Mouse (Mus musculus): ENCODE data around the gene Abca5. TPM values are rescaled to one million over a fixed set of nuclear protein-coding genes. Genes with fewer than 3 reads are reported as not detected.
"Not testable (repeated sequence)": the region's sequence is repeated elsewhere in the genome, so short reads cannot be mapped to it uniquely, and the experiment has no call there.

Gene Abca5
- total RNA-seq (2015) (0.22 and 0.32 TPM in 2 replicates), total RNA-seq (2017) (0.20 and 0.22 TPM in 2 replicates)

- ATAC-seq (ENCODE audit: poor library complexity, severe bottlenecking), result peak; percentile 94
Observed at GRCm38 (mm10) chr11:110337289-110338245, at the start of gene Abca5. TSS of gene Abca5 (minus strand) at chr11:110337716.

DNA sequence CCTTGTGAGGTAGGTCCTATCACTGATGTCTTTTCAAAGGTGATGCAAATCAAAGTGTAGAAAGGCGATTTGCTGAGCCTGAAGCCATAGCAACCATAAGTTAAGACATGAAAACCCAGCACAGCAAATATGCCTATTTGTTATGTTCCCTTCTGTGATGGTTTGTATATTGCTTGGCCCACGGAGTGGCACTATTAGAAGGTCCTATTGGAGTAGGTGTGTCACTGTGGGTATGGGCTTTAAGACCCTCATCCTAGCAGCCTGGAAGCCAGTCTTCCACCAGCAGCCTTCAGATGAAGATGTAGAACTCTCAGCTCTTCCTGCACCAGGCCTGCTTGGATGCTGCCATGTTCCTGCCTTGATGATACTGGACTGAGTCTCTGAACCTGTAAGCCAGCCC, 48.0 kb upstream of the Abca5 start:
- ATAC-seq (ENCODE audit: poor library complexity, severe bottlenecking), result no peak

DNA sequence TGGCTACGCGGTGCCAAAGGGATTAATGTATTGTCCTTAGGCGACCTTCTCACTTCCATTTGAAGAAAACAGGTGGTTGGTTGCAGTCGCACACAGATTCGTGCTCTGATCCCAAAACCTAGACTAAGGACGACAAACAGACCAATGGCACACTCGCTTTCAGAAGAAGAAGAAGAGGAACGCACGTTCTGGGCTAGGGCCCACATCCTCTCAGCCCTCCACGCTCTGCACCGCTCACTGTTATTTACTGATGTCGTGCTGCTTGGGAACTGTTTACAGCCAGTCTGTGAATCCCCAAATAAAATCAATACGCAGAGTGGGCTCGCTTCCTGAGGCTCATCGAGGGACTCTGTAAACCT, 42.8 kb upstream of the Abca5 start:
- ATAC-seq (ENCODE audit: poor library complexity, severe bottlenecking), result peak; percentile 75

DNA sequence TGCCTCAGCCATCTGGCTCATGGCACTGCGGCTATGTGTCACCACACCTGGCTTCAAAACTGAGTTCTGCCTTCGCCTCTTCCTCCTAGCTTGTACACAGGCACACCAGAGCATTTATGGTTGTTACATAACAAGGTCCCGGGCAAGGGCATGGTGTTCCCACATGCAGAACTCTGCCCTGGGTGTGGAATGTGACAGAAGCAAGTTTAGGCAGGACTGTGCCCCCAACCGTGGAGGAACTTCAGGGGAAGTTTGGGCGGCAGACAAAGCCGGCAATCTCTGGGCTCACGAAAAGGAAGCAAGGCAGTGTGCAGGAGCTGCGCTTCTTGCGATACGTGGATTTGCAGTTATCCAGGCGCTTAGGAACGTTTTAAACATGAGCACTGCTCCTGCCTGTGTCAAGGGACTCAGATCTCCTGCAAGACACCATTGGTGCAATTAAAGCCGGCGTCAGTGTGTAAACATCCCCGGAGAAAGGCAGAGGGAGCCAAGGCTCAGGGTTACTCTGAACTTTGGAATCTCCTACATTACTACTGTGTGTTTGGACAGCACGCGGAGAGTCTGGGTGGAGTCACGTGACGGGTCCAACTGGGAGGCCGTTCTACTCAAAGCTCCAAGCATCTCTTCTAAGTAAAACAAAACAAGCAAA, 42.3 kb upstream of the Abca5 start:
- peak; percentile 73 for ATAC-seq (ENCODE audit: poor library complexity, severe bottlenecking)

DNA sequence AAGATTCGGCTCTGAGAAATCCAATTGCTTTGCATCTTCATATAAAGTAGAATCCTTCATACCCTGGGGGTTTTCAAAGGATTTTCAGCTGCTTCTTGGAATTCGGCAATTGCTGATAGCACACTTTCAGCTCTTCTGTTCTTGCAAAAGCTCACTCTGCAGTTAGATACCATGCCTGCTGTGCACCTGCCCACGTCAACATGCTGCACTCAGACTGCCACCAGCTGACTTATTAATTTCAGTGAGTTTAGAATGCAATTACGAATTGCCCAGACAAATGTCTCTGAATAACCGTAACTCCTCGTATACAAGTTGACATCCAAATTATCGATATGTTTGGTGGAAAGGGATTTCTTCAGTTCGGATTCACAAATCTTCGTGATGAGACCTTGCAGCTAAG, 36.5 kb upstream of the Abca5 start:
- no peak for ATAC-seq (ENCODE audit: poor library complexity, severe bottlenecking)

DNA sequence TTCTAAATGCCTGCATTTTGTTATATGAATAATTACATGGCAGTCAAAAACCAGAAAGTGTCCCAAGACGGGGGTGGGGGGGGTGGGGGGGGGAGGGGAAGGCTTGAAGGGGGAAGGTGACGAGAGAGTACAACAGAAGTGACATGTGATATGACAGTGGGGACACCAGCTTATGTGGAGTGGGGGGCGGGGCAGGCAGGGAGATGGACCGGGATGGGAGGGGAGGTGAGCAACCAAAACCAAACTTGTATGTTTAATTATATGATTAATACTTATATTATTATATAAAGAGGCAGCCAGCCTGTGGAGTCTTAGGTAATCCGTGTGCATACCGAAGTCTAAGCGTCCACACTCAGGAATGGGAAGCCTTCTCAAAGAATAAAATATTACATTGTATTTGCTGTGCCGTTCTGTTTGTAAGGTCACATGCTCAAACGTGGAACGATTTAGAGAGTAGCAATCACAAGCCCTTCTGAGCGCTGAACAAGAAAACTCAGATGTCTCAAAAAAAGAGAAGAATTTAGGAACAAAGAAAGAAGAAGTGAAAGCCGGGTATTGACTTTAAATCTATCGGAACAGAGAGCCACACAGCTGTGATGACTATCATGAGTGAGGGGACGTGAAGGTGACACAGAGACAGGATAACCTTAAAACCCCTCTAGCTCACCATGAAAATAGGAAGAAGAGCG, 34.9 kb upstream of the Abca5 start:
- ATAC-seq (ENCODE audit: poor library complexity, severe bottlenecking), result peak; percentile 82

DNA sequence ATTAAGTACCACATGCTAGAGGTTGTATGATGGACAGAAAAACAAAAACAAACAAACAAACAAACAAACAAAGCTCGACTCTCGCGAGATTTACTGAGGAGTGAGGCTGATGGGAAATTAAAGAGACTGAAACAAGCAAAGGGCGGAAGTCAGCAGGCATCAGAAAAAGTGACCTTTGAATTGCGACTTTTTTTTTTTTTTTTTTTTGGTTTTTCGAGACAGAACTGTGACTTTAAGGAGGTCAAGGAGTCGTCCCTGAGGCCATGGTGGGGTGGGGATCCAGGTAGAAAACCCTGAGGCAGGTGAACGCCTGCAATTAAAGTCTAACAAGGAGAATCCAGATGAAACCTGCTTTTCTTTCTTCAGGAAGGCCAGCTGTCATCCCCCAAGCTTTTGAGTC, 34.3 kb upstream of the Abca5 start:
- no peak for ATAC-seq (ENCODE audit: poor library complexity, severe bottlenecking)

GRCm38 (mm10) chr11:110369312-110370019, 31.9 kb upstream of the Abca5 start:
- no peak for ATAC-seq (ENCODE audit: poor library complexity, severe bottlenecking)

DNA sequence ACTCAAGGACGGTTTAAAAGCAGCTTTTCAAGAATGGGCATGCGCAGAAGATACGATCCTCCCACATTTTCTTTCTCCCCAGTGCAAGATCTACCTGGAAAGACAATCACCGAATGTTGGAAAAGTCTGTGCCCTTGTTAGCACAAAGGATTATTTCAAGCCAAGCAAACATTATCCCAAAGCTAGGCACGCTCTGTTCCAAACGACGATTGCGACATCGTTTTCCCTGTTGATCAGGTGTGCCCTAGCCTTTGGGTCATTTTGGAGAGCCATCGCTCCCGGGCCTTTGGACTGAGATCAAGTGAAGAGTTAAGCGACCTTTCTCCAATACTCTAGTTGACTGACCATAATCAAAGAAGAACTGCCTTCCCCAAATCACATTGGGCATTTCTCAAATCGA, 30.1 kb upstream of the Abca5 start:
- no peak for ATAC-seq (ENCODE audit: poor library complexity, severe bottlenecking)

GRCm38 (mm10) chr11:110366902-110367301, 29.4 kb upstream of the Abca5 start:
- no peak for ATAC-seq (ENCODE audit: poor library complexity, severe bottlenecking)

GRCm38 (mm10) chr11:110365016-110365415, 27.5 kb upstream of the Abca5 start:
- peak; percentile 91 for ATAC-seq (ENCODE audit: poor library complexity, severe bottlenecking)

- peak; percentile 87 for ATAC-seq (ENCODE audit: poor library complexity, severe bottlenecking)
Observed at GRCm38 (mm10) chr11:110357756-110358551, 20.4 kb upstream of the Abca5 start.

DNA sequence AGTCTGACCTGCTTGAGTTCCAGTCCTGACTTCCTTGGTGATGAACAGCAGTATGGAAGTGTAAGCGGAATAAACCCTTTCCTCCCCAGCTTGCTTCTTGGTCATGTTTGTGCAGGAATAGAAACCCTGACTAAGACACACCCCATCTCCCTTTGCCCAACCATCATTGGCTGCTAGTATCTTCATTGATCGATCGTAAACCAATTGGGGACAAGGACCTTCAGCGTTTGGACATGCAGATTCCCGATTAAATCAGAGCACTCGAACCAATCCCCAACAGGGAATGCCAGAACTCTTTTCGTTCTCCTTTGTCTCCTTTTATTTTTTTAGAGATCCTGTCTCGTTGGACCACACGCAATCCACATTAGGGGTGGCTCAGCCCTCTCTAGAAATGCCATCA, 17.6 kb upstream of the Abca5 start:
- not testable (repeated sequence) for ATAC-seq (ENCODE audit: poor library complexity, severe bottlenecking)

DNA sequence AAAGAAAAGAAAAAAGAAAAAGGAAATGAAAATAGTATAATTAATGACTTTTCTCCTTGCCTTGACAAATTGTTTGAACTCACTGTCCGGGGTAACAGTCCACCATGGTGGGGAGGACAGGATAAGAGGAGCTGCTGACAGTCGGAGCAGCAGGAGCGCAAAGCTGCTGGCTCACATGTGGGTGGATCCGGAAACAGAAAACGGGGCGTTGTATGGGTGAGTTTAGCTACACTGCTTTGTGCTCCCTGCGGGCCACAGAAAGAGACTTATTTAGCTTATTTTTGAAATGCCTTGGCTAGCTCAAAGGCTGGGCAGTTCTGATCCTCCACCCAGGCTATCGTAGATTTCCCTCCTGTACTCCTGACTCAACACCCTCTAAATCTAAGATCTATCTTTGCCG, 16.7 kb upstream of the Abca5 start:
- no peak for ATAC-seq (ENCODE audit: poor library complexity, severe bottlenecking)

DNA sequence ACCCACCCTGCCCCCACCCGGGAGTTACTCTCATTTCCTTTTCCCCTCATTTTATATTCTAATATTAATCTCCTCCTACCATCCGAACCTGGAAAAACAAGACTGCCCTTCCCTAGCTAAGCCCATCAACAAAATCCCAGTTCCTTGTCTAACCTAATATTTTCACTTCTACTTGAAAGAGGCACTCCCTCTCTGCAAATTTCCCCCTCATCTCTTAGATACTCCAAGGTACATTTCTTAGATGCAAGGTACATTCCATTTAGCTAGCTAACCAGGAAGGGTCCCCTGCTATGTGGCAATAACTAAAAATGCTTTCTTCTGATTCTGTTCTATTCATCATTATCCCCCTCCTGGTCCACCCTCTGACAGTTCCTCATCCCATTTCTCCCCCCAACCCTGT, 10.7 kb upstream of the Abca5 start:
- no peak for ATAC-seq (ENCODE audit: poor library complexity, severe bottlenecking)

GRCm38 (mm10) chr11:110347768-110348167, 10.3 kb upstream of the Abca5 start:
- no peak for ATAC-seq (ENCODE audit: poor library complexity, severe bottlenecking)

GRCm38 (mm10) chr11:110336814-110337288, 665 bp downstream of the Abca5 start:
- ATAC-seq (ENCODE audit: poor library complexity, severe bottlenecking), result peak; percentile 23

GRCm38 (mm10) chr11:110330093-110330492, 7.4 kb downstream of the Abca5 start:
- no peak for ATAC-seq (ENCODE audit: poor library complexity, severe bottlenecking)

GRCm38 (mm10) chr11:110322266-110322665, 15.2 kb downstream of the Abca5 start:
- no peak for ATAC-seq (ENCODE audit: poor library complexity, severe bottlenecking)

Measured in megakaryocyte, adult 5-6 weeks (primary cell).